Mouse (Mus musculus) liver, embryonic 18 days (tissue): ENCODE data around the gene Gm8220. TPM values are rescaled to one million over a fixed set of nuclear protein-coding genes. Genes with fewer than 3 reads are reported as not detected.

Source experiments
- polyA plus RNA-seq: library from polyadenylated mRNA; depleted of rRNA; stranded (reverse); fragments of >200 nt; gene quantifications from 2 replicates; pipeline ENCODE4 v1.2.3, GENCODE M21; 2012; rRNA removed

The Gm8220 gene
- polyA plus RNA-seq: not detected in 2 replicates

GRCm38 (mm10) chr14:44285280-44285679, at the start of gene Gm8220:
TSS of gene Gm8220 (plus strand) at chr14:44285580.

GRCm38 (mm10) chr14:44338484-44338883, 53.1 kb downstream of the Gm8220 start, which contains the start of gene Gm5930:
TSS of gene Gm5930 (minus strand) at chr14:44338584.

Other genes with a start within 250 kb of the Gm8220 start
- gene Ear2, start 182.9 kb upstream of the Gm8220 start, polyA plus RNA-seq: 64.4 and 83.0 TPM in 2 replicates
- not detected in 2 replicates for gene Gm3327, start 161.7 kb upstream of the Gm8220 start, polyA plus RNA-seq
- not detected in 2 replicates for gene Gm8212, start 87.9 kb upstream of the Gm8220 start, polyA plus RNA-seq
- not detected in 2 replicates for gene 4930503E14Rik, start 72.3 kb upstream of the Gm8220 start, polyA plus RNA-seq
- gene Gm5930, start 53.0 kb downstream of the Gm8220 start, polyA plus RNA-seq: not detected in 2 replicates
- gene Gm8229, start 79.8 kb downstream of the Gm8220 start, polyA plus RNA-seq: not detected in 2 replicates
- not detected in 2 replicates for gene Gm3371, start 125.1 kb downstream of the Gm8220 start, polyA plus RNA-seq
- gene Gm8232, start 148.1 kb downstream of the Gm8220 start, polyA plus RNA-seq: not detected in 2 replicates
- gene BC061237, start 206.9 kb downstream of the Gm8220 start, polyA plus RNA-seq: not detected in 2 replicates
- not detected in 2 replicates for gene Gm17093, start 232.7 kb downstream of the Gm8220 start, polyA plus RNA-seq